Mouse (Mus musculus) common myeloid progenitor, adult 5-6 weeks (primary cell): ENCODE measurements around the gene Hbp1. TPM values are rescaled to one million over a fixed set of nuclear protein-coding genes. Genes with fewer than 3 reads are reported as not detected.

Experiments
- ATAC-seq: replicated peaks from 2 replicates; pipeline ENCODE4 v1.8.0; 2016; ENCODE audit warnings: low read depth, mild to moderate bottlenecking, moderate TSS enrichment, inconsistent platforms; ENCODE audit not compliant: poor library complexity, severe bottlenecking
- total RNA-seq: library from RNA; stranded (forward); fragments of 200-1000, 187-1606 nt; gene quantifications from 2 replicates; pipeline ENCODE4 v1.2.3, GENCODE M21; 2017

Gene Hbp1
- total RNA-seq, 1 experiment from 2014 or later = 62.6 TPM

GRCm38 (mm10) chr12:31964074-31964473 lies 13.7 kb upstream of the Hbp1 start:
- ATAC-seq = no peak

- no peak for ATAC-seq
Observed at GRCm38 (mm10) chr12:31955843-31956242, 5.5 kb upstream of the Hbp1 start.

GRCm38 (mm10) chr12:31950659-31951031 lies 310 bp upstream of the Hbp1 start:
- ATAC-seq = no peak

GRCm38 (mm10) chr12:31949193-31949741 lies 1.1 kb downstream of the Hbp1 start:
- ATAC-seq = peak; percentile 36

GRCm38 (mm10) chr12:31948101-31949000 lies 2.0 kb downstream of the Hbp1 start:
- ATAC-seq = no peak

- no peak for ATAC-seq
Observed at GRCm38 (mm10) chr12:31947476-31947875, 2.9 kb downstream of the Hbp1 start.

GRCm38 (mm10) chr12:31944405-31944804 lies 5.9 kb downstream of the Hbp1 start:
- no peak for ATAC-seq

GRCm38 (mm10) chr12:31943020-31943654 lies 7.2 kb downstream of the Hbp1 start:
- ATAC-seq = peak; percentile 61

GRCm38 (mm10) chr12:31939026-31939425 lies 11.3 kb downstream of the Hbp1 start:
- ATAC-seq = no peak

GRCm38 (mm10) chr12:31938391-31938997 lies 11.8 kb downstream of the Hbp1 start:
- ATAC-seq = no peak

- ATAC-seq = no peak
Observed at GRCm38 (mm10) chr12:31937613-31938012, 12.7 kb downstream of the Hbp1 start.

- no peak for ATAC-seq
Observed at GRCm38 (mm10) chr12:31936657-31937300, 13.6 kb downstream of the Hbp1 start.

- ATAC-seq = 0 out of 2 replicates have a peak, but pooled peaks have one; percentile 36
Observed at GRCm38 (mm10) chr12:31931818-31932217, 18.5 kb downstream of the Hbp1 start.

GRCm38 (mm10) chr12:31928498-31928897 lies 21.8 kb downstream of the Hbp1 start:
- ATAC-seq = no peak

GRCm38 (mm10) chr12:31926661-31927061 lies 23.7 kb downstream of the Hbp1 start:
- ATAC-seq = peak; percentile 92

- no peak for ATAC-seq
Observed at GRCm38 (mm10) chr12:31925343-31925742, 25.0 kb downstream of the Hbp1 start.

- ATAC-seq = no peak
Observed at GRCm38 (mm10) chr12:31924135-31924534, 26.2 kb downstream of the Hbp1 start.

GRCm38 (mm10) chr12:31920464-31921405 lies 29.6 kb downstream of the Hbp1 start:
- no peak for ATAC-seq

- ATAC-seq = peak; percentile 95
Observed at GRCm38 (mm10) chr12:31917245-31917644, 33.1 kb downstream of the Hbp1 start.
